Mouse (Mus musculus): ENCODE measurements around the gene Kctd5.

GRCm38 (mm10) chr17:24069531-24069930, 3.8 kb downstream of the Kctd5 start:
- TF ChIP-seq TAL1 (IDR thresholded peaks at IDR 0.05; ENCODE audit: low read length) = no peak
- TF ChIP-seq GATA1 (IDR thresholded peaks at IDR 0.05; ENCODE audit: low read length) = no peak
